Mouse (Mus musculus): Measurements from ENCODE around the gene Ubash3b. TPM values are rescaled to one million over a fixed set of nuclear protein-coding genes. Genes with fewer than 3 reads are reported as not detected.

Ubash3b gene
- polyA plus RNA-seq, 1 experiment = 11.6 TPM

- Histone ChIP-seq H3K4me3 (ENCODE audit: insufficient read depth, low read length) (no peak overlapping the region), H3K4me1 (ENCODE audit: control insufficient read depth, insufficient read depth, low read length) (0 out of 2 replicates have a peak, but pooled peaks cover 2% of the 10 kb centered on the region), H3K27ac (ENCODE audit: insufficient read depth, low read length) (no peak overlapping the region)
- TF ChIP-seq CTCF (IDR thresholded peaks at IDR 0.05; ENCODE audit: extremely low read depth, insufficient read depth, low read length) (no peak), POLR2A (IDR thresholded peaks at IDR 0.05; ENCODE audit: extremely low read depth, insufficient read depth, low read length) (no peak)
Measured at GRCm38 (mm10) chr9:41129273-41129672, 32.2 kb downstream of the Ubash3b start.

DNA sequence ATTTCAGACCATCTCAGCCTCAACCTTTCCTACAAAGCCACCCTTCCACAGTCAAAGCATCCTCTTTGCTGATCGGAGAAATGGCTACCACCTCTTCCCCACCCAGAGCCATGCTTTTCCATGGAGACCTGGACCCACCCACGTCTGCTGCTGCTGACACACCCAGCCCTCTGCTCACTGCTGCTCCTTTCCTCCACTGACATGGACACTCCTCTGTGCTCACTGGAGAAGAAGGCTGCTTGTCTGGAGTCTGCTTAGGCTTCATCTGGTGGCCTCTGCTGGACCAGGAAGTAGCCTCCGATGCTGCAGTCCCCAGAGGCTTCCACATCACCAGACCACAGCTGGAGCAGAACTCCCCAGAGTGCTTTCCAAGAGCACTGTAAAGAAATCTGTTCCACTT lies 34.8 kb downstream of the Ubash3b start:
- H3K27ac ChIP-seq (ENCODE audit: insufficient read depth, low read length) = no peak overlapping the region
- H3K4me3 ChIP-seq (ENCODE audit: insufficient read depth, low read length) = no peak overlapping the region
- H3K4me1 ChIP-seq (ENCODE audit: control insufficient read depth, insufficient read depth, low read length) = peaks cover 7% of the 10 kb centered on the region
- no peak for TF ChIP-seq POLR2A (IDR thresholded peaks at IDR 0.05; ENCODE audit: extremely low read depth, insufficient read depth, low read length)
- no peak for TF ChIP-seq CTCF (IDR thresholded peaks at IDR 0.05; ENCODE audit: extremely low read depth, insufficient read depth, low read length)

- peaks cover 9% of the 10 kb centered on the region for H3K4me1 ChIP-seq (ENCODE audit: control insufficient read depth, insufficient read depth, low read length)
- no peak overlapping the region for H3K27ac ChIP-seq (ENCODE audit: insufficient read depth, low read length)
- no peak overlapping the region for H3K4me3 ChIP-seq (ENCODE audit: insufficient read depth, low read length)
- TF ChIP-seq POLR2A (IDR thresholded peaks at IDR 0.05; ENCODE audit: extremely low read depth, insufficient read depth, low read length) (no peak), CTCF (IDR thresholded peaks at IDR 0.05; ENCODE audit: extremely low read depth, insufficient read depth, low read length) (no peak)
Measured at GRCm38 (mm10) chr9:41124305-41124704, 37.2 kb downstream of the Ubash3b start.

GRCm38 (mm10) chr9:41122390-41123110 lies 38.9 kb downstream of the Ubash3b start:
- Histone ChIP-seq H3K27ac (ENCODE audit: insufficient read depth, low read length) (0 out of 2 replicates have a peak overlapping the region, but pooled peaks have one; percentile 21), H3K4me1 (ENCODE audit: control insufficient read depth, insufficient read depth, low read length) (peaks cover 11% of the 10 kb centered on the region), H3K4me3 (ENCODE audit: insufficient read depth, low read length) (no peak overlapping the region)
- no peak for TF ChIP-seq POLR2A (IDR thresholded peaks at IDR 0.05; ENCODE audit: extremely low read depth, insufficient read depth, low read length)
- TF ChIP-seq CTCF (IDR thresholded peaks at IDR 0.05; ENCODE audit: extremely low read depth, insufficient read depth, low read length) = no peak

DNA sequence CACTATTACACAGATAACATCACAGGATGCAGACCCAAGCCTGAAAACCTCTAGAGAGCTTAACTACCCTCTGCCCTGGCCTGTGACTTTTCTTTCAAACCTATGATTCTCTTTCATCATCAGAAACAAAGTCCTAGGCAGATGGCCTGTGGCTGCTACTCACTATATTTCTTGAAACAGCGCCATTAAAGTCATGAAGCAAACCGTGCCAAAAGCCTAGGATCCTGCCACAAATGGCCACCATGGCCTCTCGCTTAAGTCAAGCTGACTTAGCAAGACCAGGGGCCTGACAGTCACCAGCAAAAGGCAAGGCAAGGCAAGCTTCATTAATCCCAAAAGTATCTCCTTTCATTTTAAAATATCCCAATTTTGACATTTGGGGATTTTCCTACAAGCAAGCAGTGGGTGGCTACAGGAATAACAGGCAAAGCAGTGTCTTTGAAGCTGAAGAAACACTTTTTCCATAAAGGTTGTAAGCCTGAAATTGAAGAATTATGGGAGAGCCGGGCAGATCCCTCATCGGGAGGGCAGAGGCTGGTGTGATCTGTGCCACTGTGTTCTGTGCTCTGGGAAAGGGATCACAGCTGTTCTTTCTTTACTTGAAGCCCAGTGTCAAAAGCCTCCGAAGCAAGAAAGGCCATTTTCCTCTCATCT lies 39.7 kb downstream of the Ubash3b start:
- H3K4me3 ChIP-seq (ENCODE audit: insufficient read depth, low read length) = no peak overlapping the region
- 0 out of 2 replicates have a peak overlapping the region, but pooled peaks have one; percentile 21 for H3K27ac ChIP-seq (ENCODE audit: insufficient read depth, low read length)
- TF ChIP-seq POLR2A (IDR thresholded peaks at IDR 0.05; ENCODE audit: extremely low read depth, insufficient read depth, low read length) = no peak
- TF ChIP-seq CTCF (IDR thresholded peaks at IDR 0.05; ENCODE audit: extremely low read depth, insufficient read depth, low read length) = no peak

DNA sequence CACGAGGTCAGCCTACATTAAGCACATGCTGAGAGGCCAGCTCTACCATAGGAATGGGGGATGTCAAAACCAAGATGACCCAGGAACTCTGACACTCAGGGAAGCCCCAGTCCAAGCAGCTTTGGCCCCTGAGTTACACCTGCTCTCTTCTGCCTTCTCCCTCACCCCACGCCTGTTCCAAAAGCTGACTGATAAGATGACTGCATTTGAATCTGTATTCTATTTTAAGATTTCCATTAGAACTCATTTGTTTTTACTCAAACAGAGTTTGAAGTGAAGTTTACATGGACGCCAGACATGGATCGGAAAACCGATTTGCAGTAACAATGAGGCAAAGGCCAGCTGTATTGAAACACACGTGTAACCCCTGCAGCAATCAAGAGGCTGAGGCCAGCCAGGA lies 41.5 kb downstream of the Ubash3b start:
- no peak overlapping the region for H3K4me3 ChIP-seq (ENCODE audit: insufficient read depth, low read length)
- H3K27ac ChIP-seq (ENCODE audit: insufficient read depth, low read length) = no peak overlapping the region
- peaks cover 11% of the 10 kb centered on the region for H3K4me1 ChIP-seq (ENCODE audit: control insufficient read depth, insufficient read depth, low read length)
- TF ChIP-seq POLR2A (IDR thresholded peaks at IDR 0.05; ENCODE audit: extremely low read depth, insufficient read depth, low read length) (no peak), CTCF (IDR thresholded peaks at IDR 0.05; ENCODE audit: extremely low read depth, insufficient read depth, low read length) (no peak)

More for the DNA sequence above, 39.7 kb downstream of the Ubash3b start:
- peaks cover 11% of the 10 kb centered on the region for H3K4me1 ChIP-seq (ENCODE audit: control insufficient read depth, insufficient read depth, low read length)

GRCm38 (mm10) chr9:41118065-41118464 lies 43.4 kb downstream of the Ubash3b start:
- Histone ChIP-seq H3K27ac (ENCODE audit: insufficient read depth, low read length) (no peak overlapping the region), H3K4me3 (ENCODE audit: insufficient read depth, low read length) (no peak overlapping the region), H3K4me1 (ENCODE audit: control insufficient read depth, insufficient read depth, low read length) (peaks cover 11% of the 10 kb centered on the region)
- no peak for TF ChIP-seq CTCF (IDR thresholded peaks at IDR 0.05; ENCODE audit: extremely low read depth, insufficient read depth, low read length)

GRCm38 (mm10) chr9:41116126-41116525 lies 45.4 kb downstream of the Ubash3b start:
- TF ChIP-seq CTCF (IDR thresholded peaks at IDR 0.05; ENCODE audit: extremely low read depth, insufficient read depth, low read length) (no peak), POLR2A (IDR thresholded peaks at IDR 0.05; ENCODE audit: extremely low read depth, insufficient read depth, low read length) (no peak)
- Histone ChIP-seq H3K4me3 (ENCODE audit: insufficient read depth, low read length) (no peak overlapping the region), H3K27ac (ENCODE audit: insufficient read depth, low read length) (no peak overlapping the region)

GRCm38 (mm10) chr9:41114367-41114766 lies 47.1 kb downstream of the Ubash3b start:
- Histone ChIP-seq H3K27ac (ENCODE audit: insufficient read depth, low read length) (no peak overlapping the region), H3K4me1 (ENCODE audit: control insufficient read depth, insufficient read depth, low read length) (peaks cover 1% of the 10 kb centered on the region; the same call in 1 of the 2 replicates), H3K4me3 (ENCODE audit: insufficient read depth, low read length) (no peak overlapping the region)
- TF ChIP-seq POLR2A (IDR thresholded peaks at IDR 0.05; ENCODE audit: extremely low read depth, insufficient read depth, low read length) (no peak), CTCF (IDR thresholded peaks at IDR 0.05; ENCODE audit: extremely low read depth, insufficient read depth, low read length) (no peak)

More at GRCm38 (mm10) chr9:41116126-41116525, 45.4 kb downstream of the Ubash3b start:
- H3K4me1 ChIP-seq (ENCODE audit: control insufficient read depth, insufficient read depth, low read length) = peaks cover 2% of the 10 kb centered on the region; the same call in 1 of the 2 replicates

- no peak overlapping the region for H3K4me3 ChIP-seq (ENCODE audit: insufficient read depth, low read length)
- TF ChIP-seq CTCF (IDR thresholded peaks at IDR 0.05; ENCODE audit: extremely low read depth, insufficient read depth, low read length) (no peak), POLR2A (IDR thresholded peaks at IDR 0.05; ENCODE audit: extremely low read depth, insufficient read depth, low read length) (no peak)
- H3K27ac ChIP-seq (ENCODE audit: insufficient read depth, low read length) = no peak overlapping the region
- peaks cover 7% of the 10 kb centered on the region for H3K4me1 ChIP-seq (ENCODE audit: control insufficient read depth, insufficient read depth, low read length)
Measured at GRCm38 (mm10) chr9:41109749-41110148, 51.7 kb downstream of the Ubash3b start.
